Mouse (Mus musculus) lung, postnatal 36 days (tissue): ENCODE data around the gene Thap11.
A peak's percentile ranks its signal among the peaks of the same experiment; 100 is the strongest.
"Not testable (repeated sequence)": the region's sequence is repeated elsewhere in the genome, so short reads cannot be mapped to it uniquely, and the experiment has no call there.

Experiments used
- DNase-seq: peaks from one replicate; pipeline ENCODE4 v3.0.0; 2022; ENCODE audit warnings: mixed read lengths

The Thap11 gene

GRCm38 (mm10) chr8:105854715-105855216 lies at the start of gene Thap11:
TSS of gene Thap11 (plus strand) at chr8:105855132.
- peak; percentile 96 for DNase-seq

- DNase-seq, result no peak
These were observed 49.6 kb upstream of the Thap11 start for GRCm38 (mm10) chr8:105805346-105805745.

GRCm38 (mm10) chr8:105805964-105806363 lies 49.0 kb upstream of the Thap11 start:
- no peak for DNase-seq

GRCm38 (mm10) chr8:105807766-105808165 lies 47.2 kb upstream of the Thap11 start:
- peak; percentile 34 for DNase-seq

- peak; percentile 48 for DNase-seq
These were observed 46.5 kb upstream of the Thap11 start for GRCm38 (mm10) chr8:105808480-105808879.

GRCm38 (mm10) chr8:105810245-105810786 lies 44.6 kb upstream of the Thap11 start:
- peak; percentile 28 for DNase-seq

GRCm38 (mm10) chr8:105811061-105811460 lies 43.9 kb upstream of the Thap11 start:
- no peak for DNase-seq

GRCm38 (mm10) chr8:105811543-105811942 lies 43.4 kb upstream of the Thap11 start:
- DNase-seq, result no peak

GRCm38 (mm10) chr8:105812511-105812910 lies 42.4 kb upstream of the Thap11 start:
- DNase-seq, result no peak

- no peak for DNase-seq
These were observed 41.7 kb upstream of the Thap11 start for GRCm38 (mm10) chr8:105813241-105813640.

- no peak for DNase-seq
These were observed 35.3 kb upstream of the Thap11 start for GRCm38 (mm10) chr8:105819659-105820058.

GRCm38 (mm10) chr8:105820925-105821324 lies 34.0 kb upstream of the Thap11 start:
- no peak for DNase-seq

GRCm38 (mm10) chr8:105825506-105825905 lies 29.4 kb upstream of the Thap11 start:
- no peak for DNase-seq

- DNase-seq, result no peak
These were observed 28.6 kb upstream of the Thap11 start for GRCm38 (mm10) chr8:105826379-105826778.

GRCm38 (mm10) chr8:105826861-105827848 lies 27.8 kb upstream of the Thap11 start, which contains the start of the genes Ranbp10 and Tsnaxip1:
TSS of gene Ranbp10 (minus strand) at chr8:105827350.
TSS of gene Tsnaxip1 (plus strand) at chr8:105827731.
- peak; percentile 99 for DNase-seq

- not testable (repeated sequence) for DNase-seq
These were observed 21.2 kb upstream of the Thap11 start for GRCm38 (mm10) chr8:105833740-105834139.

GRCm38 (mm10) chr8:105835318-105835717 lies 19.6 kb upstream of the Thap11 start:
- peak; percentile 89 for DNase-seq

GRCm38 (mm10) chr8:105836991-105837390 lies 17.9 kb upstream of the Thap11 start:
- DNase-seq, result no peak

GRCm38 (mm10) chr8:105839209-105839608 lies 15.7 kb upstream of the Thap11 start:
- DNase-seq, result no peak

GRCm38 (mm10) chr8:105846678-105847077 lies 8.3 kb upstream of the Thap11 start:
- no peak for DNase-seq

GRCm38 (mm10) chr8:105850014-105850413 lies 4.9 kb upstream of the Thap11 start:
- no peak for DNase-seq

GRCm38 (mm10) chr8:105850611-105851010 lies 4.3 kb upstream of the Thap11 start:
- DNase-seq, result no peak

GRCm38 (mm10) chr8:105851651-105852143 lies 3.2 kb upstream of the Thap11 start:
- DNase-seq, result peak; percentile 95
